Mouse (Mus musculus): ENCODE measurements around the gene Catsperd.
A peak's percentile ranks its signal among the peaks of the same experiment; 100 is the strongest.
"Not testable (repeated sequence)": the region's sequence is repeated elsewhere in the genome, so short reads cannot be mapped to it uniquely, and the experiment has no call there.

Gene Catsperd

DNA sequence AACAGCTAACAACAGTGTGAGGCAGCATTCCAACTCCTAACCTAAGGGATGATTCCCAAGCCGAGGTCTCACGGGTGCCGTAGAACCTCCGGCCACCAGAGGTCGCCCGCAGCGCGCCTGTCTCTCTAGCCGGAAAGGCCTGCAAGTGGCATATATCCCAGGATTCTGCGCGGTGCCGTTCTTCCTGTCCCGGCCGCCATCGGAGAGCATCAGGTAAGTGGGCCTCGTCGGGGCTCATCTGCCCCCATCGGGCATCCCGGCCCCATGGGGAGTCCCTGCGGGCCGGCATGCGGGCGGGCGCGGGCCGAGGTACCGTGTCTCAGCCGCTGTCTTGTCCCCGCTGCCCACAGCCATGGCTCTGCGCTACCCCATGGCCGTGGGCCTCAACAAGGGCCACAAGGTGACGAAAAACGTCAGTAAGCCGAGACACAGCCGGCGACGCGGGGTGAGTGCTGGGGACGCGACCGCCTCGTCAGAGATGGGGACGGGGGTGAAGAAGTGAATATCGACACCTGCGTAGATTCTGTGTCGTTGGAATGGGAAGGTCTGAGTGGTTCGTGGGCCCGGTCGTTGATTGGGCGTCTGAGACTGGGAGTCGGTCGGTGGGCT lies 14.6 kb upstream of the Catsperd start, which contains the start of gene Rpl36:
Gene Rpl36 (plus strand): TSS at position 181 of the 609 bp plus-strand sequence.
- peak; percentile 94 for DNase-seq (ENCODE audit: low read depth)

DNA sequence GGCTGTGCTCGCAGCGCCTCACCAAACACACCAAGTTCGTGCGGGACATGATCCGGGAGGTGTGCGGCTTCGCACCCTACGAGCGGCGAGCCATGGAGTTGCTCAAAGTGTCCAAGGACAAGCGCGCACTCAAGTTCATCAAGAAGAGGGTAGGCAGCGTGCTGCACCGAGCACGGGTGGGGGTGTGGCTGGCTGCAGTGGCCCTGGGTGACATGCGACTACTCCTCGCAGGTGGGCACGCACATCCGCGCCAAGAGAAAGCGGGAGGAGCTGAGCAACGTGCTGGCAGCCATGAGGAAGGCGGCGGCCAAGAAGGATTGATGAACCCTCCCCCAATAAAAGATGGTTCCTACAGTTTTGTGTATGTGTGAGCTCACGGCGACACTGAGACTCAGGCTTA lies 14.1 kb upstream of the Catsperd start:
- peak; percentile 51 for DNase-seq (ENCODE audit: low read depth)

DNA sequence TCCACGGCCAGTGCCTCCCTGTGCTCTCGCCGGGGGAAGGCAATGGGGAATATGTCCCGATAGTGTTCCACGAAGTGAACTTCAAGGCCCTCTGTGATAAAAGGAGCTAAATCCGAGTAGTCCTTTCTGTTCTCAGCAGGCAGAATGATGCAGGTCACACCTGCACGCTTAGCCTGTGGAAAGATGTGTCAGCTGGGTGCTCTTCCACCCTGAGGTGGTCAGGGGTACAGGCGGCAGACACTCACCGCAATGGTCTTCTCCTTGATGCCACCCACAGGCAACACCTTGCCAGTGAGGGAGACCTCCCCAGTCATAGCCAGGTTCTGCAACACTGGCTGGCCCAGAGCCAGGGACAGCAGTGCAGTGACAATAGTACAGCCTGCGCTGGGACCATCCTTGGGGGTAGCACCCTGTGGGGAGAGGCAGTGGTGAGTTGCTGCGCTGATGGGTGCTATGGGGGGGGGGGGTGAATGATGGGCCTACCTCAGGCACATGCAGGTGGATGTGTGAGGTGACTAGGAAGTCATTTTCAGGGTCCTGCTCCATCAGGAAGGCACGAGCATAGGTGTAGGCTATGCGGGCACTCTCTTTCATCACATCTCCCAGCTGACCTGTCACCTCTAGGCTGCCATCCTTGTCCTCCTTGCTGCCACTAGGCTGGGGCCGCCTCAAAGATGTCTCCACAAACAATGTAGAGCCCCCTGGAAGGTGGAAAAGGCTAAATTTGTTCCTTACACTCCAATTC lies 13.4 kb upstream of the Catsperd start:
- DNase-seq (ENCODE audit: low read depth) = no peak

DNA sequence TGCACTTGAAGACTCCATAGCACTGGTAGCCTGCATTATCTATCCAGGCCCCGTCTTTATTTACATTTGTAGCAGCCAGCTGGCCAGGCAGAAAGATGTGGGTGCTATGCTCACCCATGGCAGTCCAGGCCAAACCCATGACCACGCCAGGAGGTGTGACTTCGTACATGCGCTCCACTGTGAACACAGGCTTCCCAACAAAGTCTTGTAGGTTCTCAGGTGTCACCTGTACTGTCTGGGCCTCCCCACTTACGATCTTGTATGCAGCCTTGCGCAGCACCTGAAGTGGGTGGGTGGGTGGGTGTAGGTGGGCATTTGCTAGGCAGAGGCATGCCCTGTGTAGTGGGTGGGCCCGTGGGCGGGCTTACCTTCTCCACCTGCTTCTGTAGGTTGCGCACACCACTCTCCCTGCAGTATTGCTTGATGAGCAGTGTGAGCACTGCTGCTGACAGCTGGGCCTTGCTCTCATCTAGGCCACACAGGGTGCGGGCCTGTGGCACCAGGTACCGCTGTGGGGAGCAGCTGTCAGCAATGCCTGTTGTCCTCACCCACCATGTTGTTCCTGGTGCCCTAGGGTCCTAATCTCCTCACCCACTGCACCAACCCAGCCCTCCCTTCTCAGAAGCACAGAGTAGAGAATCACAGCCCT lies 12.7 kb upstream of the Catsperd start:
- DNase-seq (ENCODE audit: low read depth) = no peak

DNA sequence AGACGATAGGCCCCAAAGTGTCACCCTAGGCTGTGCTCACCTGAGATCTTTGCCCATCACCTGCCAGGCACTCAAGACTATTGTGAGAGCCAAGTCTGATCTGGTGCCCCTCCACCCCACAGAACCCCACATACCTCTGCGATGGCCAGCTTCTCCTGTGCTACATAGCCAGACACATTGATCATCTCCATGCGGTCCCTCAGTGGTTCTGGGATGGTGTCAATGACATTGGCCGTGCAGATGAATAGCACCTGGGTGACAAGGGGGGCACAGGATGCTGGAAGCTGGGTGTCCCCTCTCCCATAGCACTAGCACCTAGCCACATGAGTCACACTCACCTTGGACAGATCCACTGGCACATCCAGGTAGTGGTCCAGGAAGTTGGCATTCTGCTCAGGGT lies 12.2 kb upstream of the Catsperd start:
- DNase-seq (ENCODE audit: low read depth) = no peak

DNA sequence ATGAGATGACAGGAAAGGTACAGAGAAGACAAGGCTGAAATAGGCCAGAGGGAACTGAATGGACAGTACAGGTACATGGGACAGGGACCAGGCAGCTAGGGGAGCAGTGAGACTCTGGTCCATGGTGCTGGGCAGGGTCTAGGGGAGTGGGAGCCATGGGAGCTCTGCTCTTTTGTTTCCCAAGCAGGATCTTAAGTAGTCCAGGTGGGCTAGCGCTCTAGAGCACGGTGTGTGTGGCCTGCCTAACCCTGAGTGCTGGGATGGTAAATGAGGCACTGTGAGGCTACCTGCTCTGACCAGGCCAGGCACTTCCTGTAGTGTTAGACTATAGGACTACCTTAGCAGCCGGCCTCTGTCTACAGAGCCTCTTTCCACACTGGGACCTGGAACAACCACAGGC lies 11.2 kb upstream of the Catsperd start:
- peak; percentile 13 for DNase-seq (ENCODE audit: low read depth)

DNA sequence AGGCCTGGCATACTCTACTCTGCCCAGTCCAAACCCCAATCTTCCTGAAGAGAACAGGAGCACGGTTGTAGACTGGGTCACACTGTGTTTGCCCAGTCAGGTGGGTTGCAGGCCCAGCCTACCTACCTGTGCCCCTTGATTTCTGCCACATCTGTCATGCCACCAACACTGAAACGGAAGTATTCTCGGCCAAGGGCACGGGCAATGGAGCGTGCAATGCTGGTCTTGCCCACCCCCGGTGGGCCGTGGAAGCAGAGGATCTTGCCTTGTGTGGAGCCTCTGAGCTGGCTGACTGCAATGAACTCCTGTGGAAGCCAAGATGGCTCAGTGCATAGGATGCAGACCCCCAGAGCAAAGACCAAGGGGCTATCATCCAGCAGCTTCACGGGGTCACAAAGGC lies 10.3 kb upstream of the Catsperd start:
- DNase-seq (ENCODE audit: low read depth) = peak; percentile 5

DNA sequence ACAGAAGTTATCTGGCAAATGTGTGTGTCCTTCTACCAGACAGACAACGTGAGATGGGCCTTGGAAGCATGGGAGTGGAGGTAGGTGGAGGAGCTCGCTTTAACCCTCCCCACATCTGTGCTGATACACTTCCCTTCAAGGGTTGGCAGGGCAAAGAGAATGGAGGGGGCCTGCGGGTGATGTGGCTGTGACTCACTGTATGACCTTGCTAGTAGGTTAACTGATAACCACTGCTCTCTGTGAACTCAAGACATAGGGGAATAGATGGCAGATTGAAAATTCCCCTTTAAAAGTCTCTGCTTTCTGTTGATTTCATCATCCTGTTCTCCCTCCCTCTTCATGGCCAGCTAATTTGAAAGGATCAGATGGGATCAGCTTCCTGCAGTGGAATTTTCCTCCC lies 2.4 kb upstream of the Catsperd start:
- no peak for DNase-seq (ENCODE audit: low read depth)

DNA sequence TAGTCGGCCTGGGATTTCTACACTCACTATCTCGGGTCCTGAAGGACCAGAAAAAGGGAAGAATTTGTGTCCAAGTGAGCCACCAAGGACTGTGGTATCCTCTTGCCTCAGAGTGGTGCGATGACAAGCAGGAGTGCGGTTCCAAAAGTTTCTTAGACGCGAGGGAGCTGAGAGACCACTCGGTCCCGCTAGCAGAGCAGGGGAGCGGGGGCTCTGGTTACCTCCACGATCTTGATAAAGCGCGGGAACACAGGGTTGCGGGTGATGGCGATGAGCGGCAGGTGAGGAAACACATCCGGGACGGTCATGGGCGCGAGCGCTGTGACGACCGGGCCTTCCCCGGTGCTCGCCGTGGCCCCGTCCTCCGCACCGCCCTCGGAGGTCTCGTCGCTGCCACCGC lies 1.7 kb upstream of the Catsperd start:
- DNase-seq (ENCODE audit: low read depth) = peak; percentile 42

DNA sequence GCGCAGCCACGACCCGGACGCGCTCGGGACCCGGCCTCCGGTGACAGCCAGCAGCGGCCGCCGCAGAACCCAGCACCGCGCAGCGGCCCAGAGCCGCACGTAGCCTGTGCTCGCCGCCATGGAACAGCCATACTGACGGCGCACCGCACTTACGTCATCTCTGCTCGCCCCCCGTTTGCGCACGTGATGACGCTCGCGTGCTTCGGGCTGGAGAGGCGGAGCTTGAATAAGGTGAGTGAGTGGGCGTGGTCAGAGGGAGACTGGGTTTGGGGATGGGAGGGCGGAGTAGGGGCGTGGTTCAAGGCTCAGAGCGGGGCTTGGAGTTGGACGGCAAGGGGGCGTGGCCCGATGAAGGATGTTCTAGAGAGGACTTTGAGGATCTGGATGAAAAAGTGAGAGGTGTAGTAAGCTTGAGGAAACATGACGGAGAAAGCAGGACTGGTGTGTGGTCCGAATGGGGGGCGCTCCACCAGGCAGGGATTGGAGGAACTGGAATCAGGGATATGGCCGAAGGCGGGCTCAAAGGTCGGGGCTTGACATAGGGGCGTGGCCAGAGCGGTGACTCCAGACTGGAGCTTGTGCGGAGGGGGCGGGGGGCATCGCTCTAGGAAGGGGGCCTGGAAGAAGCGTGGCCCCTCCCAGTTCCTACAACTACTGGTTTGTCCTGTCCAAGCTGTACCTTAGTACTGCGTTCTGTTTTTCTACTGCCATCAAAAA lies 1.0 kb upstream of the Catsperd start, which contains the start of gene Lonp1:
Gene Lonp1 (minus strand): TSS at position 134 of the 717 bp plus-strand sequence.
- DNase-seq (ENCODE audit: low read depth) = peak; percentile 99

DNA sequence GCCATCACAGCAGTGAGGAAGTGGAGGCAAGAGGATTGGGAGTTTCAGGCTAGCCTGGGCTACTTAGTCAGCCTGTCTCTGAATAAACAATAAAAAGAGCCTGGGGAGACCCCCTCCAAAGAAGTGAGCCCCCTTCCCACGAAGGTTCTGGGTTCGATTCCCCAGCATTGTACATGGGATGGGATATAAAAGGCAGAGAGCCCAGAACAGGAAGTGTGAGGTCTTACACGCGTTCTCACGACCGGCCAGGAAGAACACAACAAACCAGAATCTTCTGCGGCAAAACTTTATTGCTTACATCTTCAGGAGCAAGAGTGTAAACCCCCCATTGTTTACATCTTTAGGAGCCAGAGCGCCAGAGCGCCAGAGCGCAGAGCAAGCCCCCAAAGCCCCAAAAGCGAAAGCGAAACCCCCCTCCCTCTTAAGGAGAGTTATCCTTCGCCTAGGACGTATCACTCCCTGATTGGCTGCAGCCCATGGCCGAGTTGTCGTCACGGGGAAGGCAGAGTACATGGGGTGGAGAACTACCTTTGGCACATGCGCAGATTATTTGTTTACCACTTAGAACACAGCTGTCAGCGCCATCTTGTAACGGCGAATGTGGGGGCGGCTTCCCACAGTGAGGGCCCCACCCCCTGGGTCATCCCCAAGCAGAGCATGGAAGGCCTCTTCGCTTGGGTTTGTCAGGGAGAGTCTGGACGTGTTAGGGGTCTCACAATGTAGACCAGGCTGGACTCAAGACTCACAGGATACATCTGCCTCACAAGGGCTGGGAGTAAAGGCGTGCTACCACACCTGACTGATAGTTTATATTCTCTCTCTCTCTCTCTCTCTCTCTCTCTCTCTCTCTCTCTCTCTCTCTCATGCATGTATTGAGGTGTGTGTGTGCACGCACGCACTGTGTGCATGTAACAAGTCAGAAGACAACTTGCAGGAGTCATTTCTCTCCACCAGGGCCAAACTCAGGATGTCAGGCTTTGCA lies 2.1 kb downstream of the Catsperd start:
- not testable (repeated sequence) for DNase-seq (ENCODE audit: low read depth)

DNA sequence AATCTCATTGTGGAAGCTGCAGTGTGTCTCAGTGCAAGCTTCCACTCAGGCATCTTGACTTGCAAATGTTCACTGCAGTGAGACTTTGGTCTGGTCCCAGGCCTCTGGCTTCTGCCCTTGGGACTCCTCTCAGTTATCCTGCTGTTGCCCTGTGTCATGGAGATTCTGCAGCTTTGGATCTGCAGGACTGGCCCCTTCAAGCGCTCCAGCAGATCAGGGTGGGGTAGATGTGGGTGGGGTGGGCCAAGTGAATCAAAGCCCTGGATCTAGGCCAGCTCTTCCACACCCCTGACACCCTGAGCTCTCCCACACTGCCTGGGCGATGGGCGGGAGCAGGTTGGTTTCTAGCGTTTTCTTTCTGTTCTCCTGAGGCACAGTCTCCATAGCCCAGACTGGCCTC lies 3.9 kb downstream of the Catsperd start:
- no peak for DNase-seq (ENCODE audit: low read depth)

DNA sequence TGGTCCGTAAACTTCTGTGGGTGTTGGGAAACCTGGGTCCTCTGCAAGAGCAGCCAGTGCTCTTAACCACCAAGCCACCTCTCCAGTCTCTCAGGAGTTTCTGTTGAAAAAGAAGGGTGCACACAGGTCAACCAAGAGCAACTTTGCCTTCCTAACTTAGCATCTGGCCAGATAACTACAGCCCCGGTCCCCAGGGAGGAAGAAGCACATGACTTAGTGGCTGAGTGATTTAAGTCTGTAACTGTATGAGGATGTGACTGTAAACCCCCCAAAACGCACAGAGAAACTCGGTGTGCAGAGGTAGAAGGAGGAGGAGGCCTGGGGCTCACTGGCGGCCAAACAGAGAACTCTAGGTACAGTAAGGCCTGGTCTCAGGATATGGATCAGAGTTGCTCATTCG lies 6.1 kb downstream of the Catsperd start:
- DNase-seq (ENCODE audit: low read depth) = no peak

DNA sequence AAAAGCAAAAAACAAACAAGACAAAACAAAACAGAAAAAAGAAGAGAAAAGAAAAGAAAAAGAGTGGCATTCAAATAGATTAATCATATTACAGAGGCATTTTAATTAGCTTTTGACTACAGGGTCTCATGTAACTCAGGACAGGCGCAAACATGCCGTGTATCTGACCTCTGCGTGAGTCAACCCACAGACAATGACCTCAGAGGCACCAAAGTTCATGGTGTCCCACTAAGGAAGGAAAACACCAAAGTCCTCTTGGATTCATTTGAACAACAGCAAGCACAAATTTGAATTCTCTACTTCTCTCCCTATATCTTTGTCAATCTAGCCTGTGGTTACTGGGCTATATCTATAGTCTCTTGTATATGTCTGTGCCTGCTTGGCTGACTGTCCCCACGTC lies 15.3 kb downstream of the Catsperd start:
- DNase-seq (ENCODE audit: low read depth) = no peak

DNA sequence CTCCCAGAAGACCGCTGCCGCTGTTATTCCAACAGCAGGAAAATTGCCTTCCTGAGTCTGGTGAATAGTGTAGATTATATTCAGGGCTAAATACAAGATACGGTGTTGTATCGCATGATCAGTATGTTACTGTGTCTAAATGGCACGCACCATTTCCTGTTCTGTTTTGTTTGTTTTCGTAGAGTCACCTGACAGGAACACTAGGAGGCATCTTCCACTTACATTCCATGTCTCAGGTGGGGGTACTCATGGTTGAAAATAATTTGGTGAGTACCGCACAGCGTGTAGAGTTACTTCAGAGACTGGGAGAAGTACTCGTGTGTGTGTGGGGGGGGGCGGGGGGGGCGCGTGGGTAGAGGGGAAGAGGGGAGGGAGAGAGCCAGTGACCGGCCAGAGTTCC lies 19.6 kb downstream of the Catsperd start:
- peak; percentile 22 for DNase-seq (ENCODE audit: low read depth)

DNA sequence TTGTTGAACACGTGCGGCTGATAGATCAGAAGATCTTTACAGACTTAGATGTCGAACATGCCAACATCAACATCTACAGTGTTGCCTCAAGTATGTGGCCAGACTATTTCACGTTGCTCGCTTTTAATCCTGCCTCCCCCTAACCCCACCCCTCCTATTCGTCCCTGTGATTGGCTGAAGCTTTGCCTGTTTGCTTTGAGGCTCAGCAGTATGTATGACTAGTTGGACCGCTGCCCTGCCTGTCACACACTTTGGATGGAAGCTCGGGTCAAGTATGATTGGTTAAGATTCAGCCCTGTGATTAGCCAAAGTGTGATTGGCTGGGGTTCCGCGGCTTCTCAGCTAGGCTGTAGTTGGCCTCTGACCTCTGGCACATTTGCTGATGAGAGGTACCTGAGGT lies 23.9 kb downstream of the Catsperd start:
- DNase-seq (ENCODE audit: low read depth) = no peak

DNA sequence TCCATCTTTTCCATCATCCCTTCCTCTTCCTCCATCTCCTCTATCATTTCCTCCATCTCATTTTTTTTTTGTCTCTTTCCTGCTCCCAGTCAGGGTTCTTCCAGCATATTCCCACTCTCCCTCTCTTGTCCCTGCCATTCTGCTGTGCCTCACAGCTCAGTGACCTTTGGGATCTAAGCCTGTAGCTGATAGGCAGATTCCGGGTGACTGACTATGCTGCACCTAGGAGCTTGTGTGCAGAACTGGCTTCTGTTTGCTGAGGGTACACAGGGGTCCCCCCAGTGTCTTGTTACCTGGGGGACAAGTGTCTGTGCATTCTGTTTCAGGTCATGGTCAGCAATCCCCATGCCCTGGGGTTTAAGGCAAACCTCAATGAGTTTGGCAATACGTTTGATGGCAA lies 26.8 kb downstream of the Catsperd start:
- no peak for DNase-seq (ENCODE audit: low read depth)

DNA sequence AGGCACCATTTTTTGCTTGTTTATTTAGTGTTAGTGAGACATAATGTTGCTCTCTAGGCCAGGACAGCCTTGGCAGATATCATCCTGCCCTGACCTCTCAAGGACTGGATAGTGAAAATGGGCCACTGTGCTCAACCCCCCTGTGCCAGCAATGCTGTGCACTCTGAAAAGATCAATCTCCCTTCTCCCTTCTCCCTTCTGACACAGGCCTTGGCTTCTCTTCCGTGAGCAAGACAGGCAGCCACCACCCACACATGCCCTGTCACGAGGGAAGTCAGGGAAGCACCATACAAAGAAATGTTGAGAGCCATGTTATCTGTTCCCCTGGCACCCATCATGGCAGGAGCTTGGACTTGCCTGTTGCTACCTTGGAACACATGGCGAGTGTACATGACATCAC lies 27.4 kb downstream of the Catsperd start:
- DNase-seq (ENCODE audit: low read depth) = no peak

DNA sequence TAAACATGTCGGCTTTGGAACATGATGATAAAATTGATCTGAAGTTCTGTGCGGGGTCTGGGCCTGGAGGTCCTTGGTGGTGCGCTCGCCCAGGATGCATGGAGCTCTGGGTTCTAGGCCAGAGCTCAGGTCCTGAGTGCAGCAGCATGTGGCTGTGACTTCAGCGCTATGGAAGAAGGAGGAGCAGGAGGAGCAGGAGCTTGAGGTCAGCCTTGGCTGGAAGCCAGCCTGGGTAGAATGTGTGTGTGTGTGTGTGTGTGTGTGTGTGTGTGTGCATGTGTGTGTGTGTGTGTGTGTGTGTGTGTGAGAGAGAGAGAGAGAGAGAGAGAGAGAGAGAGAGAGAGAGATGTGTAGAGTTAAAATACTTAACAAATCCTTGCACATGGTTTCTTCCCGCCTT lies 28.2 kb downstream of the Catsperd start:
- DNase-seq (ENCODE audit: low read depth) = no peak

DNA sequence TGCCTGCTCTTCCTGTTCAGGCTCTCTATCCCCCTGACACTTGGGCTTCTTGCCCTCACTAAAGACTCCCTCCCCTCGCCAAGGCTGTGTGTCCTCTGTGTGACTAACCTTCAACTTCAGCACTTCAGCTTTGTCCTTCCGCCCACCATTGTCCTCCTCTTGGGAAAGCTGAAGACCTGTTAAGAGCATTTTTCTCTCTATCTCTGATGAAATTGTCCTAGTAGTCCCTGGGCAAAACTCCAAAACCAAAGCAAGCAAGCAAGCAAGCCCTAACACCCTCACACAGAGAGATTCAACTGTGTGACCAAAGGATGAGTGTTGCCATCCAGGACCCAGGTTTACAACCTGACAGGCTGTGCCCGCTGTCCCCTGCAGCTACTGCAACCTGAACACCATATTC lies 35.7 kb downstream of the Catsperd start:
- DNase-seq (ENCODE audit: low read depth) = no peak

DNA sequence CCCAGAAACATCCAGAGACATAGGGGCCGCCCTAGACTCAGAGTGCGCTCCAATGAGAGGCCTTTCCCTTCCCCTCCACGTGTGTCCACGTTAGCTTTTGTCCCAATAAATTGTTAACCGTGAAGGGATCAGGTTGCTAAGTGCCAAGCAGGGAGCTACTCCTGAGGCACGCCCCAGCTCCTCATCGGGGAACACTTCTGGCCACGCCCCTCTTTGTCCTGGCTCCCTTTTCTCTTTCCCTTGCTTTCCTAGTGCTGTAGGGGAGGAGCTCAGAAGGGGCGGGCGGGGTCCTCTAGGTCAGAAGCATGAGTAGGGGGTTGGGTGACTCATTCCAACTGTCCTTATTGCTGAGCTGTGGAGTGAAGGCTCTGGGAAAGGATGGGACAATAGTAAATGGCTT lies 36.4 kb downstream of the Catsperd start:
- no peak for DNase-seq (ENCODE audit: low read depth)

All from naive thymus-derived CD4-positive, alpha-beta T cell, adult 2 months (primary cell).